Mouse (Mus musculus): ENCODE measurements around the gene Sgk1.

The Sgk1 gene

DNA sequence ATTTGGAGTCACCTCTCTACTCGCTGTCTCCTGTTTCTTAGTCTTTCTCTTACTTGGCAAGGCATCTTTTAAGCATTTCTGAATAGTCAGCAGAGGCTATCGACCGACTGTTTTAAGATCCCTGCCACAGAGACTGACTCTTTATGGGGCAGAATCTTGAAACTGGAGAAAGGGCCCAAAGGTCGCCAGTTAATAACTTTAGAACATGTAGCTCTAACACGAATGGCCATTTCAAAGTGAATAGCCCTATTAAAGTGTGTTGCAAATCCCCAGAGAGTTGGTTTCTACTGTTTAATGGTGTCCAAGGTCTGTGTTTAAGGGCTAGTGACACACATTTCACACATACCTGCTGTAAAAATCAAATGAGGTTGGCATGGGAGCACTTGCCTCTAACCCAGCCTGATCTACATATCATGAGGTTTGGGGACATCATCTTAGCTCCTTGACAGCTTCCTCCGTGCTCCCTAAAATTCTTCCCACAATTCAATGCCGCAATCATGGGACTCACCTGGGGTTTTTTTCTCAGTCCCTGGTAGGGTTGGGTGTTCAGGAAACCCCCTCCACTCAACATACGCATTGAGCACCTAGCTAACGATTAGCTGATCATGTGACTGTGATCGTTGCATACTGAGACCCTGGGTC is 125.3 kb downstream of the Sgk1 start:
- DNase-seq = no peak

GRCm38 (mm10) chr10:22007802-22008172 is 125.8 kb downstream of the Sgk1 start:
- peak; percentile 56 for DNase-seq

- DNase-seq = peak; percentile 80
These were observed 128.3 kb downstream of the Sgk1 start for GRCm38 (mm10) chr10:22010088-22010818.

DNA sequence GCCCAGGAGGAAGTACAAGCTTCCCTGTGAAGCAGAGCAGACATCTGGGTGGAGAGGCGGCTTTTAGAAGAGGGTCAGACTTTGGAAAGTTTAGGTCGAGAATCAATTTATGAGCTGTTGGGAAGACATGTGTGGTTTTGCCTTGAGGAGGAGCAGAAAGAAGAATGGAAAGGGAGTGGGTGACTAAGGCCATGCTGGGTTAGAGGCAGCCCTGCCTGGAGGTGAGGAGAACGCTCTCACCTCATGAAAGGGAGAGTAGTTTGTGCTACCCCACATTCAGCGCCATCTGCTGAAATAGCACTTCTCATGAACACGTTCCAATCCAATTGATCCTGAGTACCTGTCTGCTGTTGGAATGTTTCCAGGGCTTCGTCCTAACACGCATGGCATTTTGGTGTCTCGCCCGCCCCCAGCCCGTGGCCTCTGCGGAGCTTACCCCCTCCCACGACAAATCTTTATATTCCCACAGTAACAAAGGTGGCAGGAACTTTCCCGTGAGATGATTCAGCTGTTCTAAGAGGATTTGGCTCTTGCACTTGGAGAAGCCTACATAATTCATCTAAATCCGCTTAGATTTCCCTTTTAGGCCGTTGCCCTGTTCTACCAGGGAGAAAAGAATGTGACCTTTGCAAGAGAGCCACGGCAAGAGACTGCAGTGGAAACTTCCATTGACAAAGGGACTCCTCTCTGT is 135.6 kb downstream of the Sgk1 start:
- DNase-seq = no peak

GRCm38 (mm10) chr10:22018618-22019017 is 136.6 kb downstream of the Sgk1 start:
- DNase-seq = no peak

DNA sequence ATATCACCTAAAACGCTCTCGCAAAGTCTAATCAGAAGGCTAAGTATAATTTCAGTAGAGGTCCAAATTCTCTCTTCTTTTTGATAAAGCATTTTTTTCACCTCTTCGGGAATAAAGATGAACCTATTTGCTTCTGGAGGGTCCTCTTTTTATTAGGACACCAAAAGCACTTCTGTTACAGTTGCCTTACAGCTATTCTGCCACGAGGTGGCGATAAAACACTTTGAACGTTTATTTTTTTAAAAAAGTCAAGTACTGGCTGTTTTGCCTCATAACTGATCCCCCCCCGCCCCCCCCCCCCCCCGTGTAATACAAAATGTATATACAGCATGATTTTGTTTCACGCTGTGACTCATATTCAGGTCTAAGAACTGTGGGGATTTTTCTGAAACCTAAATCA is 152.3 kb downstream of the Sgk1 start:
- no peak for DNase-seq

GRCm38 (mm10) chr10:22036256-22036655 is 154.3 kb downstream of the Sgk1 start:
- peak; percentile 39 for DNase-seq

All from right cerebral cortex, adult 18-20 months (tissue).